Mouse (Mus musculus): ENCODE results near the gene Lgals3bp. TPM values are rescaled to one million over a fixed set of nuclear protein-coding genes. Genes with fewer than 3 reads are reported as not detected.
A peak's percentile ranks its signal among the peaks of the same experiment; 100 is the strongest.
"Not testable (repeated sequence)": the region's sequence is repeated elsewhere in the genome, so short reads cannot be mapped to it uniquely, and the experiment has no call there.

Lgals3bp gene
- polyA plus RNA-seq, 1 experiment = 311 TPM

DNA sequence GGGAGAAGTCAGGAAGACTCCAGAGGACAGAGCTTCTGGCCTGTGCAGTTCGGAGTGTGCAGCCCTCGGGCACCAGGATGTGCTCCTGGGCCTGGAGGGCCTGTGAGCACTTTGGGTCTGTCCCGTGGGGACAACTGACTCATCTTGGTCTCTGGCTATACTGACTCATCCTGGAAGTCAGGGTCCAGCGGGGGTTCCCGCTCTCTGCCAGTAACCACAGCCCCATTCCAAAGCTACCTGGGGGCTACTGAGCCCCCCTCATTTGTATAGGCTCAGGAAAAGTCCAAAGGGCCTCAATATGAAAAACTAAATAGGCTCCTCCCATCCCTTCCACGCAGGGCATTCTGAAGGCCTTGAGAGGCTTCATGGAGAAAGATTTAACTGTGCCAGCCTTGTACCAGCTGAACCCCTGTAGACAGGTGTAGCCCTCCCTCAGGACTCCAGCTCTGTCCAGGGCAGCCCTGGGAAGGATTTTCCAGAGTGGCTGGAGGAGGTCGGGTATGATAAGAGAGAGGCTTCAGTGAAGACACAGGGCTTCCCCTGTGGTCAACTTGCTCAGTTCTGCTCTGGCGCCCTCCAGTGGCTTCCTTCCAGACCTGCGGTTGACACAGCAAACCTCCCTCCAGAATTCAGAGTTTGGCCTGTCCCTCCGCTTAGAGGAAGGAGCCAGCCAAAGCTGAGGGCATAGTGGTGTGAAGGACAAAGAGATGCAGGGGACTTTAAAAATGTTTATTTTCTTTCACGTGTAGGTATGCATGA is 22.5 kb downstream of the Lgals3bp start:
- TF ChIP-seq CTCF (IDR thresholded peaks at IDR 0.05; ENCODE audit: insufficient read depth, low read length) (peak; percentile 87), POLR2A (IDR thresholded peaks at IDR 0.05; ENCODE audit: borderline replicate concordance, extremely low read depth, low read depth, low read length) (no peak)
- Histone ChIP-seq H3K4me3 (replicated peaks; ENCODE audit: extremely low read depth, low read depth, low read length) (no peak overlapping the region), H3K4me1 (ENCODE audit: control insufficient read depth, insufficient read depth, low read length) (peaks cover 2% of the 10 kb centered on the region; the same call in 1 of the 2 replicates)
- peak; percentile 86 for DNase-seq
- 33% methylated on average over 11 of the region's 11 CpGs for WGBS

DNA sequence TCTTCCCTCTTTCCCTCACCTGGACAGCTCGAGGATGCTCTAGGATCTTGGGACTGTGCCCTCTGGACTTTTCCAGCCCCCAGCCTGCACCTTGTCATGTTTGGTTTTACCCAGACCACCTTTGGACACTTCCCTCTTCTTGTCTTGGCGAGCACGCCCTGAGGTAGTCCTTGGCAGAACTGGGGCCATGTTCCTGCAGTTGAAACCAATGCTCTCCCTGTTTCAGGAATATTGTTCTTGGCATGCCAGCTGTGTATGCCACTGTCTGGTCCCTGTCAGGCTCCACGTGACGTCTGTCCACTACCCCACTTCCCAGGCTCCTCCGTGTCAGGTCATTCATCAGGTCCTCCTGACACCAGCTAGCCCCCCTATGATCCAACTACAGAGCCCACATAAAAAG is 23.2 kb downstream of the Lgals3bp start:
- TF ChIP-seq CTCF (IDR thresholded peaks at IDR 0.05; ENCODE audit: insufficient read depth, low read length) (no peak), POLR2A (IDR thresholded peaks at IDR 0.05; ENCODE audit: borderline replicate concordance, extremely low read depth, low read depth, low read length) (no peak)
- Histone ChIP-seq H3K4me1 (ENCODE audit: control insufficient read depth, insufficient read depth, low read length) (peaks cover 2% of the 10 kb centered on the region; the same call in 1 of the 2 replicates), H3K4me3 (replicated peaks; ENCODE audit: extremely low read depth, low read depth, low read length) (no peak overlapping the region)
- DNase-seq = no peak
- 84% methylated on average over 6 of the region's 6 CpGs for WGBS

DNA sequence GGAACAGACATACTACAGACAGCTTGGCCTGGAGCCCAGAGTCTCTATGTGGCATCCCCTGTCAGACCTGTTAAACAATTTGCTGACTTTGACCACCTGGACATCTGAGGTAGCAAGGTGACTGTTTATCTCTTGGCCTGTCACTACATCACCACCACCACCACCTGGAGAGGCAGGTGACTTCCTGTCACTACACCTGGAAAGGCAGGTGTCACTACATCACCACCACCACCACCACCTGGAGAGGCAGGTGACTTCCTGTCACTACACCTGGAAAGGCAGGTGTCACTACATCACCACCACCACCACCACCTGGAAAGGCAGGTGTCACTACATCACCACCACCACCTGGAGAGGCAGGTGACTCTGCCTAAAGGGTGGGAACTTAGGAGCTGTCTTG is 25.6 kb downstream of the Lgals3bp start:
- H3K4me3 ChIP-seq (replicated peaks; ENCODE audit: extremely low read depth, low read depth, low read length); DNase-seq; H3K4me1 ChIP-seq (ENCODE audit: control insufficient read depth, insufficient read depth, low read length): not testable (repeated sequence)

DNA sequence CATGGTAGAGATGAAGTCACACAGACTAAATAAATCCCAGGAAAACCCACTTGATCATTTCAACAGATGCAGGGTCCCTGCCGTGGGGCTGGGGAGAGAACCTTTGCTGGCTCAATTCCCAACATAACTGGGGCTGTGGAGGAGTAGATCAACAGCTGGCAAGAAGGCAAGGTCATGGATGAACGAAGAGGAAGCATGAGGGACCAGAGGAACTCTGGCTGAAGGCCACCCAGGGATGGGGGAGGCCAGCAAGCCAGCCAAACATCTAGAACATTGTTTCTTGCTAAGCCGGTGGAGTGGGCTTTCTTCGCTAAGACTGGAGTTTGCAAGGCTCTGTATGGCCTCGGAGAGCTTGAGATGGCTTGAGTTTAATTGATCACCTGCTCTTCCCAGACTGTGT is 26.0 kb downstream of the Lgals3bp start:
- peaks cover 2% of the 10 kb centered on the region; the same call in 1 of the 2 replicates for H3K4me1 ChIP-seq (ENCODE audit: control insufficient read depth, insufficient read depth, low read length)
- TF ChIP-seq CTCF (IDR thresholded peaks at IDR 0.05; ENCODE audit: insufficient read depth, low read length) (no peak), POLR2A (IDR thresholded peaks at IDR 0.05; ENCODE audit: borderline replicate concordance, extremely low read depth, low read depth, low read length) (no peak)
- H3K4me3 ChIP-seq (replicated peaks; ENCODE audit: extremely low read depth, low read depth, low read length) = no peak overlapping the region
- no peak for DNase-seq
- WGBS = 64% methylated on average over 5 of the region's 5 CpGs

DNA sequence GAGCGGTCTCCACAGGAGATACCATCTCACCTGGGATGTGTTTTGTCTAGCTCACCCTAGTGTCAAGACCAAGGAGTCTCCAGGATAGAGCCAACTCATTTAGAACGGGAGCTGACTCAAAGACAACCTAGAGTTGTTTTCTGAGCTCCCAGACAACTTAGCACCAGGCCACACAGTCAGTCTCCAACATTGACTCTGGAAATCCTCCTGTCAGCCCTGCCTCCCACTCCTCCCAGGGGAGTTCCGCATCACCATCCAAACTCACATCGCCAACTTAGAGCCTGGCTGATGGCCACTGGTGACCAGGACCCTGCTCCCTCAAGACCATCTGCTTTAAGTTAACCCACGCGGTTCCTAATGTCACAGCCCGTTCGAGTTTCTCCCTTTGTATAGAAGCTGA is 26.4 kb downstream of the Lgals3bp start:
- H3K4me3 ChIP-seq (replicated peaks; ENCODE audit: extremely low read depth, low read depth, low read length) = no peak overlapping the region
- WGBS = 79% methylated on average over 8 of the region's 8 CpGs
- no peak for DNase-seq
- peaks cover 2% of the 10 kb centered on the region; the same call in 1 of the 2 replicates for H3K4me1 ChIP-seq (ENCODE audit: control insufficient read depth, insufficient read depth, low read length)
- TF ChIP-seq CTCF (IDR thresholded peaks at IDR 0.05; ENCODE audit: insufficient read depth, low read length) (no peak), POLR2A (IDR thresholded peaks at IDR 0.05; ENCODE audit: borderline replicate concordance, extremely low read depth, low read depth, low read length) (no peak)

DNA sequence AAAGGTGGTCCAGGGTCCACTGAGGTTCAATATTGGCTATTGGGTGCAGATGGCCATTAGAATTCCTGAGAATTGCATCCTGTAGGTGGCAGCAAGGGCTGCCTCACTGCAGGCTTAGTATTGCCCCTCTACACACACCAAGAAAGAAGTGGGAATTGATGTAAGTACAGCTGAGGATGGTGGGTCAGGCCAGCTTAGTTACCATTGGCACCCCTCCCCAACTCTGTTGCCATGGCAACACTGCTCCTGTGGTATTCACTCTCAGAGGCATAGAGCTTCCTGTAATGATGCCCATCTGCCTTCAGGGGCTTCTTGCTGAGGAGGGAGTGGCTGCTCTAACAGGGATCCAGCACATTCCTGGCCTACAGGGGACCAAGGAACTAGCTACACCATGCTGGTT is 26.9 kb downstream of the Lgals3bp start:
- no peak for DNase-seq
- TF ChIP-seq POLR2A (IDR thresholded peaks at IDR 0.05; ENCODE audit: borderline replicate concordance, extremely low read depth, low read depth, low read length) (no peak), CTCF (IDR thresholded peaks at IDR 0.05; ENCODE audit: insufficient read depth, low read length) (no peak)
- H3K4me1 ChIP-seq (ENCODE audit: control insufficient read depth, insufficient read depth, low read length) = peaks cover 2% of the 10 kb centered on the region; the same call in 1 of the 2 replicates

DNA sequence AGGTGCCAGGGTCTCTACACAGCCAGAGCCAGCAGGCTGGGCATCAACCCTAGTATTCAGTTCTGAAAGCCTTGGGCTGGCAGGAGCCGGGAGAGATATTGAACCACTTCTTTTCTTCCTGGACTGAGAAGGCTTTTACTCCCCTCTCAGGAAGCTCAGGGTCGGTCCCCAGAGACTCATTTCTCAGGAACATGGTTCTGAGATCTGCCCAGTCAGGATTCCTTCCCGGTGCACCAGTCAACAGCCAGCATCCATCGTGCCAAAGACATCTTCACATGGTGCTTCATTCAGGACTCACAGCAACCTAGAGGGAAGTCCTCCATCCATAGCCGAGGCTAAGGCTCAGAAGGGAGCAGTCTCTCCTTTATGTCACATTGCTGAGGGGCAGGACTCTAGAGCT is 27.4 kb downstream of the Lgals3bp start:
- Histone ChIP-seq H3K4me1 (ENCODE audit: control insufficient read depth, insufficient read depth, low read length) (peaks cover 2% of the 10 kb centered on the region; the same call in 1 of the 2 replicates), H3K4me3 (replicated peaks; ENCODE audit: extremely low read depth, low read depth, low read length) (no peak overlapping the region)
- TF ChIP-seq POLR2A (IDR thresholded peaks at IDR 0.05; ENCODE audit: borderline replicate concordance, extremely low read depth, low read depth, low read length) = no peak
- no peak for TF ChIP-seq CTCF (IDR thresholded peaks at IDR 0.05; ENCODE audit: insufficient read depth, low read length)
- no peak for DNase-seq
- 68% methylated on average over 5 of the region's 5 CpGs for WGBS

More for the DNA sequence above, 26.9 kb downstream of the Lgals3bp start:
- H3K4me3 ChIP-seq (replicated peaks; ENCODE audit: extremely low read depth, low read depth, low read length) = no peak overlapping the region

DNA sequence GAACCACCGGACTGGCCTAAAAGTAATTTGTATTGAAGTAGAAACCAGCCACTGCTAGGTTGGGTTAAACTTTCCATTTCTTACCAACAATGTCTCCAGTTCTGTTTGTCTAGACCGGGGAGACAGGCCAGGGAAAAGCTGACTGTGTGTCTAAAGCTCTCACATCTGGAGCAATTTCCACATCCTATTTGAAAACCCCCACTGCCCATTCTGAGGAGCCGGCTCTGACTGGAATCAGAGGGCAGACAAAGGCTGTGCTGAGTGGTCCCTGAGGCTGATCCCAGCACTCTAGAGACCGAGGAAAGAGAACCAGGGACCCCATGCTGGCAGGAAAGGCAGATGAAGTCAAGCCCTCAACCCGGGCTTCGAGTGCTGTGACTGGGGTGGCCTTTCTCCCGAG is 29.3 kb downstream of the Lgals3bp start:
- WGBS = 55% methylated on average over 7 of the region's 7 CpGs
- Histone ChIP-seq H3K4me3 (replicated peaks; ENCODE audit: extremely low read depth, low read depth, low read length) (no peak overlapping the region), H3K4me1 (ENCODE audit: control insufficient read depth, insufficient read depth, low read length) (no peaks in the 10 kb centered on the region)
- DNase-seq = no peak
- TF ChIP-seq CTCF (IDR thresholded peaks at IDR 0.05; ENCODE audit: insufficient read depth, low read length) (no peak), POLR2A (IDR thresholded peaks at IDR 0.05; ENCODE audit: borderline replicate concordance, extremely low read depth, low read depth, low read length) (no peak)

DNA sequence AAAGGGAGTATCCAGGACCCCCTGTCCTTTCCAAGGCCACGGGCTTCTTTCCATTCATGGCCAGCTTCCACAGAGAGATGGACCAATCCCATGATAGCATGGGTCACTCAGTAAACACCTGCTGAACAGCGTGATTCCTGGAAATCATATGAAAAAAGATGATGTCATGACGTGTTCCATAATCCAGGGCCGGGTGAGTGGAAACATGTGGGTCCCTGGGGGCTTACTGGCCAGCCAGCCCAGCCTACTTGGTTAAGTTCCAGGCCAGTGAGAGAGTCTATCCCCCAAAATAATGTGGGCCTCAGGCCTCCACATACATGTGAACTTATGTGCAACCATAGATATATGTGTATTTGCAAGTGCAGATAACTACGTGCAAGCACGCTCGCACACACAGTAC is 30.0 kb downstream of the Lgals3bp start:
- H3K4me1 ChIP-seq (ENCODE audit: control insufficient read depth, insufficient read depth, low read length) = no peaks in the 10 kb centered on the region
- DNase-seq = no peak
- 86% methylated on average over 7 of the region's 7 CpGs for WGBS
- TF ChIP-seq POLR2A (IDR thresholded peaks at IDR 0.05; ENCODE audit: borderline replicate concordance, extremely low read depth, low read depth, low read length) (no peak), CTCF (IDR thresholded peaks at IDR 0.05; ENCODE audit: insufficient read depth, low read length) (no peak)
- H3K4me3 ChIP-seq (replicated peaks; ENCODE audit: extremely low read depth, low read depth, low read length) = no peak overlapping the region

DNA sequence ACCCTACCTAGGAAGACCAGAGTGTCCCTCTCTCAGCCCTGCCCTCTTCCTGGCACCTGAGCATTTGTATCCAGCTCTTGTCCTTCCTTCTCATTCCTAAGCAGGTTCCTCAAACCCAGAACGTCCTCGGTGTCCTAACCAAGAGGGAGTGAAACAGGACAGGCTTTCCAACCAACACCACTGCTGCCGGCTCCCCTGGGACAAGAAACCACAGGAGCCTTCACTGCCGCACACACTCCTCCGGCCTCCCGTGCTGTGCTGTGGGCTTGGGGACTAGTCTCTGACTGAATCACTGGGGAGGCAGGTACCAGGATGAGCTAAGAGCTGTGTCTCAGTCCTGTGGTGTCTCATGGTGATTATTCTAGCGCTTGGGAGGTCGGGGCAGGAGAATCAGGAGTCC is 32.2 kb downstream of the Lgals3bp start:
- TF ChIP-seq POLR2A (IDR thresholded peaks at IDR 0.05; ENCODE audit: borderline replicate concordance, extremely low read depth, low read depth, low read length) (no peak), CTCF (IDR thresholded peaks at IDR 0.05; ENCODE audit: insufficient read depth, low read length) (no peak)
- DNase-seq = no peak
- Histone ChIP-seq H3K4me1 (ENCODE audit: control insufficient read depth, insufficient read depth, low read length) (peaks cover 2% of the 10 kb centered on the region; the same call in 1 of the 2 replicates), H3K4me3 (replicated peaks; ENCODE audit: extremely low read depth, low read depth, low read length) (no peak overlapping the region)
- 76% methylated on average over 8 of the region's 8 CpGs for WGBS
